Mouse (Mus musculus): ENCODE measurements around the gene Arhgef40.
"Not testable (repeated sequence)": the region's sequence is repeated elsewhere in the genome, so short reads cannot be mapped to it uniquely, and the experiment has no call there.

Gene Arhgef40

DNA sequence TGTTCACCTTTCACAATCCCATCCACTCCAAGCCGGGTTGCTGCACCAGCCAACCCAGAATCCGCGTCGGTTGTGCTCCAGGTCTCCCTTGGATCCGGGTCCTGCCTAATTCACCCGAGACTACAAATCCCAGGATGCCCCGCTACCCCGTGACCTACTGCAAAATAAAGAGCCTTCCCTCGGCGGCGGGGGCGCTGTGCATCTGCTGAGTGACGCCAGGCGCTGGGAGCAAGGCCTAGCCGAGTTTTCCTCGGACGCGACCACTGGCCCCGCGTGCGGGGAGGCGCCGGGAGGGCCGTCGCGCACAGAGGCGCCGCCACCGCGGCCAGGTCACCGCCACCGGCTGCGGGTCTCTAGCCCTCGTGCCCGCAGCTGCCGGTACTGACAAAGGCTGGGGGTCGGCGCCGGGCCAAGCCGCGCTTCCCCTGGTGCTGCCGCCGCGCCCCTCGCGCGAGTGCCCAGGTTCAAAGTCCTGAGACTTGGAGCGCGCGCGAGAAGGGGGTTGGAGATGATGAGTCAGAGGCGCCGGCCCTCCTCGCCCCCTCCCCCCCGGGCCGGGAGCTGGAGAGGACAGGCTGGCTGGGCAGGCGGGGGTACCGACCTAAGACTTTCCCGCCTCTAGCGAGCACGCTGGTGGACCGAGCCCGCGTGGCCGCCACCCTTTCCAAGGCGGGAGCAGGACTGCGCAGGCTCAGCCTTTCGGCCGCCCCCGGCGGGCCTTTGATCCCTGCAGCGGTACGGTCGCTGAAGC lies 35.2 kb downstream of the Arhgef40 start:
- peak; percentile 99 for DNase-seq

DNA sequence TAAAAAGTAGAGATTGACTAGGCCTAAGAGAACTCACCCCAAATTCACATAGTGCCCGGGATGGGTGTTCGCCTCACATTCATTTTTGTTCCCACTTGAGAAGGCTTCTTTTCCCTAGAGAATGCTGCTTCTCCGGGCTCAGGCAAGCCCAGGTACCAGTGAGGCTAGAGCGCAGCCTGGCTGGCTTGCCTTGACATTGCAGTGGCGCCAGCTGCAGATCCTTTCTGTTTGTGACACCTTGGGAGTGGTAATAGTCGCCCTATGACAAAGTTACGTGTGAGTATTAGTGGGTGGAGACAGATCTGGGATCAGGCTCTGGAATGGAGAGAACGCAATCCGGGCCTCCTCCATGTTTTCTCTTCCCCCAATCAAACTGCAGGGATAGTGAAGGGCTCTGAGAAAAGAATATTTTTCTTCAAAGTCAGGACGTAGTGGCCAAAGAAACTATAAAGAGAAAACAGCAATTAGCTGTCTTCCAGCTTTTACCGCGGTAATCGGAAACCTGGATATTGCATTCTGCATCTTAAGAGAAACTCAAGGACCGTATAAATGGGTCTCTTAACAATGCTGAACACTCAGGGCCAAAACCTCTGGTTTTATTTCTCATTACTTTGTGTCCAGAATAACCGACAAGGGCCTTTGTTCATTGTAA lies 36.1 kb downstream of the Arhgef40 start, which contains the start of gene Zfp219:
Gene Zfp219 (minus strand): TSS at position 248 of the 652 bp plus-strand sequence.
- DNase-seq, result peak; percentile 83

DNA sequence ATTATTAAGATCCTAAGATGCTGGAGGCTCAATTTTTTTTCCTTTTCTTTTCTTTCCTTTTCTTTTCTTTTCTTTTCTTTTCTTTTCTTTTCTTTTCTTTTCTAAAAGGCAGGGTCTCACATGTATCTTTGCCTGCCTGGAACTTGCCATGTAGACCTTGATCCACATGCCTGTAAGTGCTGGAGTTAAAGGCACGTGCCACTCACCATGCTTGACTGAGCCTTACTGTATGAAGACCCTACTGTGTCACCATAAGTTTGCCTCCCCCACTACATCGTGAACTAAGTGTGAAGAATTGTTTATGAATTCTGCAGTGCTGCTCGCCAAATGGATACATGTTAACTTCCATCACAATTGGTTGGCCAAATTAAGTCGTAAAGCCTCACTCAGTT lies 36.6 kb downstream of the Arhgef40 start:
- DNase-seq, result peak; percentile 42

DNA sequence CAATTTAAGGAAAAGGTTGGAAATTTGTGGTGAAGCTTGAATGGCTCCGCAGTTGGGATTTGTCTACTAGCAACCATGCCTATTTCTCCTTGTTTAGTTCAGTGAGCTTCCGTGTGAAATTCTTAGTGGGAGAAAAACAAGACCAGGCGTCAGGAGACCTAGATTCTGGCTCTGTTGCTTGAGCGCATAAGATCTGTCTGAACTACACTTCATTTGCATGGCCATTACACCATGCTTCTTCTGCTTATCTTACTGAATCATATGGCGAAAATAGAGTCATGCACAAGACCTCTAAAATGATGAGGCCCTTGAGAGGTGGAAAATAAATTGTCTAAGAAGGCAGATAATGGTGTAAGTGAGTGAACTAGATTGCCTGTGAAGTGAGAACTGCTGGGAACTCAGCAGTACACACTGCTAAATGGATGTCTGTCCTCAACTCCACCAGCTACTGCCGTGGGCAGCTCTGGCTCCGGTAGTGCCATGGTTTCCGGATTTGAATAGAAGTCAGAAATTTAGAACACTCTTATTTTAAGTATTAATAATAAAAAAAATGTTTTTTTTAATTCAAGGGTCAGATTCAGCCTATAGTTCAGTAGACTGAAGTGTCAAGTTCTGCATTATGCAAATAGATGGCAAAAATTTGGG lies 37.2 kb downstream of the Arhgef40 start:
- no peak for DNase-seq

DNA sequence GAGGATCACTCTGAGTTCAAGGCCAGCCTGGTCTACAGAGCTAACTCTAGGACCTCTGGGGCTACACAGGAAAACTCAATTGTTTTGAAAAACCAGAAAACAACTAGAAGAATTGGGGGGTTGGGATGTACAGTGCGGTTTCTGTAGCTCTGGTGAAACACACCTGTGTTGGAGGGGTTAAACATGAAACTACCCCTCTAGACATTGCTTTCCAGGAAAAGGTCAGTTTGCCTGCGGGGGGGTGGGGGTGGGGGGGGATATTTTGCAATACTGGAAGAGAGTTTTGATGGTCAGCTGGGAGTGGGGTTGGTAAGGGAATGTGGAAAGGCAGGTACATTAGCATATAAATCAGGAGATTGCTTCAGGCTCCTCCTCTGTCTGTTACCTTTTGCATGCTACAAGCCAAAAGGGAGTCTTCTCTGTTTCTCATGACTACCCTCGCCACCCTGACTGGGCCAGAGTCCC lies 37.8 kb downstream of the Arhgef40 start:
- DNase-seq, result peak; percentile 37

DNA sequence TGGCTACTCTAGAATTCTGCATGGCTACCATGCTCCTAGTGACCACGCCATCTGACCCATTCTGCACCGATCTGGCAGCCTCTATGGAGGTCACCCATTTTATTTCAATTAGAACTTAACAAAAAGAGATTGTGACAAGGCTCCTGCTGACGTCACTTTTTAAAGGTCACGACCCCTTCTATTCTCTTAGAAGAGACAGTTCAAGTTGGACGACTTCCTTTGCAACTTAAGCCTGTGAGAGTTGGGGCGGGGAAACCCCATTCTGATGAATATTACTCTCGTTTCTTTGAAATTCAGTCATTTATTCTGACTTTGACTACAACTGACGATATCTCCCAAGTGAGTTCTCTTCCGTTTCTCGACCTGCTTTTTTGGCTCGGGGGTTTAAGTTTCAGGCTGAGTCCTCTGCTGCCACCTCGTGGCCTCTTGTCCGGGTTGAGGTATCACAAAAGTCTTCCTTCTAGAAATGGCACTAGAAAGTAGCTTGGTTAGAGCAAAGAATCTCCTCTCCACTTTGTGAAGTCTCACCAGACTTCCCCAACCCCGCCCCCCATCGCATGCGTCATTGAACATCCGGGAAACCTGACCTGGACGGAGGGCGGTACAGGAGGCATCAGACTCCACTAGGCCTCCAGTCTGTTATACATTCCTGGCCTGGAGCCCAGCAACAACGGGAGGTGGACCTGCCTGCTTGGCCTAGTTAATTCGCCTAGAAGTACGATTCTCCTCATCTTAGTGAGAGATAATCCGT lies 38.4 kb downstream of the Arhgef40 start:
- peak; percentile 93 for DNase-seq

DNA sequence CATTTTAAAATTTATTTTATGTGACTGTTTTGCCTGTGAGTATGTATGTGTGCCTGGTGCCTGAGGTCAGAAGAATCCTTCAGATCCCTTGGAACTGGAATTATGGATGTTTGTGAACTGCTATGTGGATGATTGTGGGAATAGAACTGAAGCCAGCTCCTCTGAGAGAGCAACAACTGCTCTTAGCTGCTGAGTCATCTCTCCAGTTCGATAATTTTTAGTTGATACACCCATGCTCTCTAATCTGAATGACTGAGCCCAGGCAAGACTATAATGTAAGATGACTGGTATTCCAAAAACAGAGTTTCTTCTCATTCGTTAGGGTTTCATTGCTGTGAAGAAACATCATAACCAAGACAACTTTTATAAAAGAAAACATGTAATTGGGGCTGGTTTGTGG lies 39.6 kb downstream of the Arhgef40 start:
- DNase-seq, result no peak

DNA sequence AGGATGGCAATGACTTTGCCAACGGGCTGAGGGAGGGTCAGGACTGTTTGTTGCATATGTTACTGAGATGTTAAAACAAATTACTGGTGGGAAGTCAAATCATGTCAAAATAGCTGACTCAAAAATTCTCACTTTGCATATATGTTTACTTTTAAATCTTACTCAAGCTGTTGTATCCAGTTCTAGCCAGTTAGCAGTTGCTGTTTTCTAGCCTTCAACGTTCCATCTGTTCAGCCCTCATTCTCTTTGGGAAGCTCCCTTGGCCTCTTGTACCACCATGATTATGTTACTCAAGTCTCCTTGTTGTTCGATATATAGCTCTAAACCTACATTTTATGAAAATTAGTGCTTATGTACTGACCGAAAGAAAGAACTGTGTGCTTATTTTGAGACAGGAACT lies 41.8 kb downstream of the Arhgef40 start:
- no peak for DNase-seq

DNA sequence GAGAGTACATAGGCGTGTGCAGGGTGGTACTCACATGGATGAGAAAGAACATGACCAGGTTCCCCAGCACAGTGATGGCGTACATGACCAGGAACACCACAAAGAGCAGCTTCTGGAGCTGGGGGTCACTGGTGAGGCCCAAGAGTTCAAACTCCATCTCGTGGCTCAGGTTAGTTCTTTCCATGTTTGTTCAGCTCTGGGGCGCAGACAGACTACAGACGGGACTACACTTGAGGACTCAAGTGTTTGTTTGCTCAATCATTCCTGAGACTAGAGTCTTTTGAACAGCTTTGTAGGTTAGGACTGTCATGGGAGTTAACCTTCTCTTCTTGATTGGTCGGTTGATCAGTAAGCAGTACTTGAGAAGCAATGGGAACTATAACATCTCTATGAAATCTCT lies 51.4 kb downstream of the Arhgef40 start:
- DNase-seq, result no peak

DNA sequence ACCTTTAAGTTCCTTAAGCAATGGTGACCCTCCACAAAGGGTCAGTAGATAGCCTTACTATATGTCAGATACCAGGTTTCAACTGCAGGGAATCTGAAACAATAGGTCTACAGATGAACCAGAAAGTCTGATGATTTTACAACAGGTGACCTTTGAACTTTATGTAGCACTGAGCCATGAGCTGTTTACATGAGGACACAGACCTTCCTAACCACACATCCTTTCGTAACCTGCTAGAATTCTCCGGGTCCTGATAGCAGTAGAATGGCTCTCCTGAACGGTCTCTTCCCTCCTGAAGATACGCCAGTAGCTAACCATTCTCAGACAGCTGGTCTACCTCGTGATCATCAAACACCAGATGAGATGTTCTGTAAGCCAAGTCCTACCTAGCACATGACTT lies 54.8 kb downstream of the Arhgef40 start:
- DNase-seq, result no peak

DNA sequence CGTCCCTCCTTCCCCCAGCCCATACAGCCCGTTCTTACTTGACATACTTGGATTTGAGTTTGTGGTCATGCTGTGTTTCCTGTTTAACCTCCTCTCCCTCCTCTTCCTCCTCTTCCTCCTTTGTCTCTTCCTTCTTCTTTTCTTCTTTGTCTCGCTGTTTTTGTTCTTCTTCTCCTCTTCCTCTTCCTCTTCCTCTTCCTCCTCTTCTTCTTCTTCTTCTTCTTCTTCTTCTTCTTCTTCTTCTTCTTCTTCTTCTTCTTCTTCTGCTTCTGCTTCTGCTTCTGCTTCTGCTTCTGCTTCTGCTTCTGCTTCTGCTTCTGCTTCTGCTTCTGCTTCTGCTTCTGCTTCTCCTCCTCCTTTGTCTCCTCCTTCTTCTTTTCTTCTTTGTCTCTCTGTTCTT lies 57.8 kb downstream of the Arhgef40 start, which contains the start of gene Olfr221:
Gene Olfr221 (minus strand): TSS at position 101 of the 400 bp plus-strand sequence.
- DNase-seq, result not testable (repeated sequence)

DNA sequence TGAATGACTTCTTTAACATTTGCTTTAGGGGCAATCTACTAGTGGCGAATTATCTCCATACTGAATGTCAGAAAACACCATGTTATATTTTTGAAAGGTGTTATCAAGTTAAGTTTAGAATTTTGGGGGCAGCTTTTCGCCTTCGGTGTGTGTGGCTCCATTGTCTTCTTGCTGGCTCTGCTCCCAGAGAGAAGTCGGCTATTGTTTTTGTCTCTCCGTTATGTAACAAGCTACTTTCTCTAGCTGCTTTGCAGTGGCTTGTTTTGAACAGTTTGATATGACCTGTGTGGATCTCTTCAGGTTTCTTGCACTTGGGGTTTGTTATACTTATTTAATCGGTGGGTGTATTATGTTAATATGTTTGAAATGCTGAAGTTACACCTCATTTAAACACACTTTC lies 58.9 kb downstream of the Arhgef40 start:
- DNase-seq, result no peak

DNA sequence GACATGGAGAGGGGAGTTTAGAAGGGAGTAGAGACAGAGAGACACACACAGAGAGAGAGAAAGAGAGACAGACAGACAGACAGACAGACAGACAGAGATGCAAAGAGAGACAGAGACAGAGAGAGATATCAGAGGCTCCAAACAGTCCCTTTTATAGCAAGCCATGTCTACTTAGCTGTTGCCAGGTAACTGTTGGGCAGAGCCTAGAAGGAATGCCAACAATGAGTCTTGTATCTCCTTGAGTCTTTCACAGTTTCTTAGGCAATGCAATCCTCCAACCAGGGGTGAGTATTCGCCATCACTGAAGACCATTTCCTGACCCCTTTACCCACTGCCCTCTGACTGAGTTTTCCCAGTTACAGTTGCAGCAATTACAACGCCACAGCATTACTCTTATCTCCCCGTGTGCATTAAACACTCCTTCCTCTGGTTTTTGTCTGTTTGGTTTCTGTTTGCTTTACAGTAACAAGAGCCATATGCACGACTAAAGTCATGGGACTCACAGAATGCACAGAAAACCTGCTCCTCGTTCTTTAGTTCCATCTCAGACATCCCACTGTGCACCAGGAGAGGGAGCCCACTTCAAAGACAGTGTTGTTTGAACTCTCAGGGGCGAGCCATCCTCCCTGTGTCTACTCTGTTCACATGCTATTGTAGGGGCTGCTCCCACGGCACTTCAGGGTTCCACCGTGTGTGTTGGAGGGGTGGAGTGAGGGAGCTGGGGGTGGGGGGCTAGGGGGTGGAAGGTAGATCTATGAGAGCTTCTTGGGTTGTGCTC lies 60.6 kb downstream of the Arhgef40 start:
- DNase-seq, result no peak

DNA sequence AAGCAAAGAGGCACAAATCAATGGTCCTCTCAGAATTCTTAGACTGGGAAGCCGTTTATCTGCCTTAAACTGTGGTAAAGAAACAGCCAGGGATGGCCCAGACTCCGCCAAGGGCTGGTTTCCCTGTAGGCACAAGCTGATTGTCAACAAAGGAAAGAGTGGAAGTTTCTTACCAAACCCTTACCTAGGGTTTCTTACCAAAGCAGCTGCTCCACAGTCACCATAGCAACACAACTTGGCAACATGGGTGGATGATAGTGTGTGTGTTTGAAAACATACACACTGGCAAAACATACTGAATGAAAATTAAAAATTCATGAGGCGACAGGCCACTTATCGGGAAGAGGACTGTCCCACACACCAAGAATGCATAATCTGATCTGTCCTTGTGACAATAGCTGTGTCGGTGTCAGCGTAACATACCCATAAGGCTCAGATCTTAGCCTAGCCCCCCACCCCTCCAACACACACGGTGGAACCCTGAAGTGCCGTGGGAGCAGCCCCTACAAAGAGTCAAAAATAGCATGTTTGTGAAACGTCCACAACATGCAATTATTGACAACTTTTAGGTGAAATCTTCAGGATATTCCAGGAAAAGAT lies 61.5 kb downstream of the Arhgef40 start:
- DNase-seq, result no peak

DNA sequence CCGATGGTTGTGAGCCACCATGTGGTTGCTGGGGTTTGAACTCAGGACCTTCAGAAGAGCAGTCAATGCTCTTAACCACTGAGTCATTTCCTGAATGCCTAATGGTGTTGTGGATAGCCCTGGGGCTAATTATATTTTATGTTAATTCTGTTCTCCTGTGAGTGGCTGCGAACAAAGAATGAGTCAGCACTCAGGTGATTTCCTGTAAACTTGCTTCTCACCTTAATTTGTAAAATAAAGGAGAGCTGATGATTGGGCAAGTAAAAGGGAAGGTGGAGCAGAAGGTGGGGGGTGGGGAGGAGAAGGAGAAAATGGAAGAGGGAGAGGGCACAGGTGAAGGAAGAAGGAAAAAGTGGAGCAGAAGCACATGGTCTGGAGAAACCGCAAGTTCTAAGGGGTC lies 68.2 kb downstream of the Arhgef40 start:
- not testable (repeated sequence) for DNase-seq

Data from cerebellum, adult 9-11 months (tissue).